20 mouse cellular contexts compared by ENCODE assay signal in the genomic region with DNA sequence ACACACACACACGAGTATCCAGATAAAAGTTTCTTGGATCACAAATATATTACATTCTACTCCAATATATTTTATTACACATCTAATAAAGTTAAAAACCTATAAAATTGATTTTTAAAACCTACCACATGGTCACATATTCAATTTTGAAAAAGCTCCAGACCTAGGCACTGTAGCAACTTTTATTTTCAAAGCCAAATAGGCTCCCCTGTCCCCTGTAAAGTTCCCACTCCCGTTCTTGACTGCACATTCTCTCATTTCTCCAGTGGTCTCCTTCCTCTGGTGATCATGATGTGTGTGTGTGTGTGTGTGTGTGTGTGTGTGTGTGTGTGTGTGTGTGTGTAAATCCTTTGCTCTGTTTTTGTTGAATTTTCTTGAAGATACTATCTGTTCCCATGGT.
DNase-seq lines count a peak whose midpoint lies in the region; ATAC-seq and TF ChIP-seq lines count a peak whose summit lies in the region.
"Had no signal": no experiment of that assay in that cellular context is flagged by ENCODE, and none has a peak within 500 bp of the region (broad histone marks: within the 10 kb centered on the region; RNA-seq: fewer than 3 reads in every experiment).

No protein-coding gene starts in this region.

- no peaks in the 10 kb centered on the region for H3K36me3 ChIP-seq in limb, embryonic 13.5 days
- H3K36me3 ChIP-seq in limb, embryonic 10.5 days, result no peaks in the 10 kb centered on the region
- H3K36me3 ChIP-seq in midbrain, embryonic 11.5 days (ENCODE audit: control insufficient read depth, insufficient read depth, low read length), result no peaks in the 10 kb centered on the region
- H3K36me3 ChIP-seq in midbrain, embryonic 16.5 days (ENCODE audit: control insufficient read depth, insufficient read depth, low read length), result no peaks in the 10 kb centered on the region
- no peaks in the 10 kb centered on the region for H3K36me3 ChIP-seq in limb, embryonic 14.5 days (ENCODE audit: control insufficient read depth, insufficient read depth, low read length)
- H3K36me3 ChIP-seq: G1E had no signal

- no peak overlapping the region for H3K9ac ChIP-seq in limb, embryonic 13.5 days
- no peak overlapping the region for H3K9ac ChIP-seq in midbrain, embryonic 11.5 days (ENCODE audit: low read length)
- no peak overlapping the region for H3K9ac ChIP-seq in midbrain, embryonic 16.5 days (ENCODE audit: low read depth, low read length)
- H3K9ac ChIP-seq in limb, embryonic 14.5 days (ENCODE audit: low read depth, low read length, severe bottlenecking), result no peak overlapping the region

- WGBS in limb, embryonic 13.5 days, result 36% methylated on average over 2 of the region's 2 CpGs
- WGBS in limb, embryonic 10.5 days, result 79% methylated on average over 2 of the region's 2 CpGs
- WGBS in midbrain, embryonic 11.5 days, result 79% methylated on average over 2 of the region's 2 CpGs
- 90% methylated on average over 2 of the region's 2 CpGs for WGBS in midbrain, embryonic 16.5 days
- WGBS in limb, embryonic 14.5 days, result 27% methylated on average over 2 of the region's 2 CpGs

- peak; percentile 76 for ATAC-seq in limb, embryonic 13.5 days (ENCODE audit: low FRiP score, low read depth)
- no peak for ATAC-seq in midbrain, embryonic 11.5 days (ENCODE audit: low FRiP score)
- no peak for ATAC-seq in midbrain, embryonic 16.5 days
- ATAC-seq in limb, embryonic 14.5 days (ENCODE audit: low FRiP score, low read depth), result peak; percentile 53; the same call in 1 of the 2 replicates
- ATAC-seq: activated CD4-positive, CD25-positive, alpha-beta regulatory T cell, adult 4 months; CD4-positive, CD25-positive, alpha-beta regulatory T cell, adult 4 months; Patski had no signal

- DNase-seq in limb, embryonic 10.5 days (ENCODE audit: low spot score), result no peak
- peak; percentile 39 for DNase-seq in midbrain, embryonic 11.5 days (ENCODE audit: low spot score, missing footprints)
- peak; percentile 9 for DNase-seq in limb, embryonic 14.5 days (ENCODE audit: low spot score)
- no peak for DNase-seq in layer of hippocampus, adult 9-10 months (ENCODE audit: low spot score)
- DNase-seq: adrenal gland, adult 2 months; adrenal gland, adult 8-10 months; adrenal gland, postnatal 10 days; adrenal gland, postnatal 14 days; adrenal gland, postnatal 25 days; adrenal gland, postnatal 36 days; B cell, adult 2 months; cerebellum, adult 11 months; cerebellum, adult 11-12 months; cerebellum, adult 18-20 months had no signal

- TF ChIP-seq POLR2A in limb, embryonic 14.5 days (IDR thresholded peaks at IDR 0.05; ENCODE audit: borderline replicate concordance, extremely low read depth, insufficient read depth, insufficient read length), result no peak

- H3K4me2 ChIP-seq in limb, embryonic 13.5 days (replicated peaks), result no peak overlapping the region
- no peak overlapping the region for H3K4me2 ChIP-seq in midbrain, embryonic 11.5 days
- no peak overlapping the region for H3K4me2 ChIP-seq in midbrain, embryonic 16.5 days (ENCODE audit: low read length)
- no peak overlapping the region for H3K4me2 ChIP-seq in limb, embryonic 14.5 days (replicated peaks; ENCODE audit: low read depth, low read length, severe bottlenecking)

- H3K4me1 ChIP-seq in limb, embryonic 13.5 days, result no peaks in the 10 kb centered on the region
- H3K4me1 ChIP-seq in limb, embryonic 10.5 days, result no peaks in the 10 kb centered on the region
- H3K4me1 ChIP-seq in midbrain, embryonic 11.5 days (ENCODE audit: control insufficient read depth, insufficient read depth, low read length), result no peaks in the 10 kb centered on the region
- H3K4me1 ChIP-seq in midbrain, embryonic 16.5 days (ENCODE audit: control insufficient read depth, insufficient read depth, low read length), result no peaks in the 10 kb centered on the region
- H3K4me1 ChIP-seq in limb, embryonic 14.5 days (ENCODE audit: control insufficient read depth, insufficient read depth, low read length), result no peaks in the 10 kb centered on the region

- H3K9me3 ChIP-seq in limb, embryonic 13.5 days, result no peaks in the 10 kb centered on the region
- no peaks in the 10 kb centered on the region for H3K9me3 ChIP-seq in limb, embryonic 10.5 days (replicated peaks)
- no peaks in the 10 kb centered on the region for H3K9me3 ChIP-seq in midbrain, embryonic 11.5 days (ENCODE audit: control insufficient read depth, low read length)
- no peaks in the 10 kb centered on the region; the same call in 1 of the 2 replicates for H3K9me3 ChIP-seq in midbrain, embryonic 16.5 days (replicated peaks; ENCODE audit: control insufficient read depth, low read length, poor library complexity, severe bottlenecking)
- H3K9me3 ChIP-seq in limb, embryonic 14.5 days (ENCODE audit: control insufficient read depth, low read length), result no peaks in the 10 kb centered on the region

- peaks cover 11% of the 10 kb centered on the region; the same call in 1 of the 2 replicates for H3K27me3 ChIP-seq in limb, embryonic 13.5 days
- H3K27me3 ChIP-seq in limb, embryonic 10.5 days (ENCODE audit: low read depth, poor library complexity, severe bottlenecking), result no peaks in the 10 kb centered on the region
- no peaks in the 10 kb centered on the region for H3K27me3 ChIP-seq in midbrain, embryonic 11.5 days (ENCODE audit: control insufficient read depth, insufficient read depth, low read length)
- H3K27me3 ChIP-seq in midbrain, embryonic 16.5 days (ENCODE audit: control insufficient read depth, insufficient read depth, low read depth, low read length), result no peaks in the 10 kb centered on the region
- no peaks in the 10 kb centered on the region for H3K27me3 ChIP-seq in limb, embryonic 14.5 days (ENCODE audit: control insufficient read depth, insufficient read depth, low read length)
- H3K27me3 ChIP-seq: Patski had no signal

- no peak overlapping the region for H3K27ac ChIP-seq in limb, embryonic 13.5 days
- H3K27ac ChIP-seq in limb, embryonic 10.5 days, result no peak overlapping the region
- H3K27ac ChIP-seq in midbrain, embryonic 11.5 days (ENCODE audit: low read depth, low read length), result no peak overlapping the region
- H3K27ac ChIP-seq in midbrain, embryonic 16.5 days (ENCODE audit: low read length), result no peak overlapping the region
- no peak overlapping the region for H3K27ac ChIP-seq in limb, embryonic 14.5 days (replicated peaks; ENCODE audit: low read depth, low read length)

- no peak overlapping the region for H3K4me3 ChIP-seq in limb, embryonic 13.5 days
- no peak overlapping the region for H3K4me3 ChIP-seq in limb, embryonic 10.5 days
- no peak overlapping the region for H3K4me3 ChIP-seq in midbrain, embryonic 11.5 days (ENCODE audit: low read depth, low read length)
- H3K4me3 ChIP-seq in midbrain, embryonic 16.5 days (ENCODE audit: low read depth, low read length), result no peak overlapping the region
- no peak overlapping the region for H3K4me3 ChIP-seq in limb, embryonic 14.5 days (replicated peaks; ENCODE audit: low read length)

Comparison
In these comparisons a context has a peak if more than half of its experiments do, and no peak if none do; other contexts are left out.
1. DNase-seq: peak in midbrain, embryonic 11.5 days (single experiment) and limb, embryonic 14.5 days (single experiment); none in limb, embryonic 10.5 days (single experiment) and layer of hippocampus, adult 9-10 months (single experiment).
2. ATAC-seq: peak in limb, embryonic 13.5 days (single experiment) and limb, embryonic 14.5 days (single experiment); none in midbrain, embryonic 11.5 days (single experiment) and midbrain, embryonic 16.5 days (single experiment).